Mouse (Mus musculus) megakaryocyte, embryonic 14.5 days (primary cell): ENCODE results near the gene Plekho2.

Experiments used
- FLI1 ChIP-seq: IDR thresholded peaks from 2 replicates; pipeline ENCODE4 v1.6.1; 2012; ENCODE audit warnings: low read length, inconsistent platforms, mixed read lengths
- GATA1 ChIP-seq: IDR thresholded peaks from 3 replicates; pipeline ENCODE4 v1.6.1; 2012; ENCODE audit warnings: mixed read lengths, low read length, inconsistent platforms, borderline replicate concordance

- TF ChIP-seq GATA1 (no peak), FLI1 (no peak)
Measured at GRCm38 (mm10) chr9:65629025-65629766, 49.4 kb upstream of the Plekho2 start, which contains the start of gene Rbpms2.
